Mouse (Mus musculus): ENCODE measurements around the gene Pak6. TPM values are rescaled to one million over a fixed set of nuclear protein-coding genes. Genes with fewer than 3 reads are reported as not detected.

Pak6 gene
- polyA plus RNA-seq, 1 experiment, result not detected

DNA sequence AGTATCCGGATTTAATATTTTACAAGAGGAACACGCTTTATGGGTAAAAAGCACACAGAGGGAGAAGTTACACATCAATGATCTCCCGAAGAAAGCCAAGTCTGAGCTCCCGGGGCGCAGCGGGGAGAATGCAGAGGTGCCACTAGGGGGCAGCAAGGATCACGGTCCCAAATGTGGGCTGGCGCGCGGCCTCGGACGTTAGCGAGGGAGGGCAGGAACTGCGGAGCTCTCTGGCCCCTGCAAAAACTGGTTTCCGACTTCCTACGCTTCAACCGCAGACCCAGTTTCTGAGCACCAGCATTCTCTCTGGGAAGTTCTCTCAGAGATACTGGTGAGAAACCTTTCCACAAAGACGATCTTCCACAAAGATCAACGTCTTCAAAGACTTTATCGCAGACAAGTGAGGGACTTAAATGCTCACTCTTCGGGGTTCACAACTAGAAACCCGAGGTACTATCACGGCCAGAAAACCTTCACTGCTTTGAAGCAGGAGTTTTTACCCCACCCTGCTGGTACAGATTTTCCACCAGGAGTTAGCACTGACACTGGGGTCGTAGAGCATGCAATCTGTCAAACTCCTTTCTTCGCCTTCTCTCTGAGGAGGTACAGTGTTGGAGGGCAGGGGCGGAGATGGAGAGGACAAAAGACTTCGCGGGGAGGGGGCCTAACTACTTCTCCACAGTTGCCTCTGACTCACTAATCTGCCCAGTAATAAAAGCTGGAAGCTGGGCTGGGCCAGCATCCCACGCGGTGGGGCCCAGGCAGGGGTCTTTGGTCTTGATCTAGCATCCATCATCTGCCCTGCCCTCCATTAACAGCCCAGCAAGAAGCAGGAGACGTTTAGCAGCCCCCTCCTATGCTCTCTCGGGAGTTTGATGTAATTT lies 37.3 kb downstream of the Pak6 start:
- Histone ChIP-seq H3K4me1 (ENCODE audit: control insufficient read depth, insufficient read depth, insufficient read length, low read length) (peaks cover 5% of the 10 kb centered on the region; the same call in 1 of the 2 replicates), H3K4me3 (ENCODE audit: insufficient read depth, low read depth, low read length) (peak overlapping the region; percentile 35), H3K27ac (replicated peaks; ENCODE audit: low read depth, low read length) (no peak overlapping the region)

DNA sequence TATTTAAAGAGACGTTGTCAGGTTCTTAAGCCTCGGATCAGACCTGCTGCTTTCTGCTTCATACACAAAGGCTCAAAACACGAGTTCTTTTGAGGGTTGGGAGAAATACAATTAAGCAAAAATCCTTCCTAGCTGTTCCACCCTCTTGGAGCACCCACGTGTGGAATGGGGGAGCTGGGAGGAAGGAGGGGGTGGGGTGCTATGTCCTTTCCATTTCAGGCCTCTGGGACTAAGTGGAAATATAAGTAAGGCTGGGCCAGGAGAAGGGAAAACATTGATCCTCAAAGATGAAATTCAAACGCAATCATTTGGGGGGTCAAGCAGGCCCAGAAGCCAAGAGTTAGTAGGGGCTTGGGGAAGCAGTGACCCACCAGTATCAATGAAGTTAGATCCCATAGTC lies 38.1 kb downstream of the Pak6 start:
- H3K27ac ChIP-seq (replicated peaks; ENCODE audit: low read depth, low read length), result no peak overlapping the region
- no peak overlapping the region for H3K4me3 ChIP-seq (ENCODE audit: insufficient read depth, low read depth, low read length)
- peaks cover 5% of the 10 kb centered on the region; the same call in 1 of the 2 replicates for H3K4me1 ChIP-seq (ENCODE audit: control insufficient read depth, insufficient read depth, insufficient read length, low read length)

DNA sequence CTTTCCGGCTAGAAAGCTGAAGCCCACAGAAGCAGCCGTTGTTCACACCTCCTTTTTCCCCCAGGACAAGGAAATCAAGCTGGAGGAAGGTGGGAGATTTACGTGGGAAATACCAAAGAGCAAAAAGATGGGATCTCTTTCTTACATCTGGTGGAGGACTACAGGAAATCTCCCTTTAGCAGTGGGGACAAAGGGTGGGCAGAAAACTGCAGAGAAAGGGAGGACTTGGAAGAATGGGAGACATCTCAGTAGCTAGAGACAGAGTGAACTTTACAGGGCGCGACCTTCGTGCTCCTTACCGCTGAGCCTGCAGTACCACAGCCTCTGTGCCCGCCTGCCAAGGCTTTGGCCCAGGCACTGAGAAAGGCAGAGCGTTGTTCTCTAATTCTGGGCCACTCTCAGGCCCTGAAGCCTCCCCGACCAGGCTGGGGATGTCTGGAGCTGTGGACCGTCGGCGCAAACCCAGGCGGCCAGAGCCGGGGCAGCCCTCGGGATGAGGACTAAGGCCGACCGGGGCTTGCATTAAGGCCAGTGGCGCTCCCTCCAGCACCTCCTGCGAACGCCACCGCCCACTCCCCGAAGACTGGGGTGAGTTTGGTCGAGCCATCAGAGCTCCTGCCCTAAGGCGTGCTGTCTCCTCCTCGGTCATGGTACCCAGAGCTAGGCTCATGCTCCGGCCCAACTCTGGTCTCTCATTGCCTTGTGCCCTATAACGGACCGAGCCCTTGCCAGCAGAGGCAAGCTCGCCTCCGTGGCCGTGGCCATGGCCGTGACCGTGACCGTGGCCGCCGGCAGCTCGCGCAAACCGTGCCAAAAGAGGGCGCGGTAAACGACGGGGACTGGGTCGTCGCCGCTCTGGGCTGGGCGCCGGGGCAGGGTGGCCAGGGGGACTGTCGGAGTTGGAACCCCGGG lies 39.1 kb downstream of the Pak6 start:
- peak overlapping the region; percentile 44 for H3K4me3 ChIP-seq (ENCODE audit: insufficient read depth, low read depth, low read length)
- peaks cover 5% of the 10 kb centered on the region; the same call in 1 of the 2 replicates for H3K4me1 ChIP-seq (ENCODE audit: control insufficient read depth, insufficient read depth, insufficient read length, low read length)
- no peak overlapping the region for H3K27ac ChIP-seq (replicated peaks; ENCODE audit: low read depth, low read length)

DNA sequence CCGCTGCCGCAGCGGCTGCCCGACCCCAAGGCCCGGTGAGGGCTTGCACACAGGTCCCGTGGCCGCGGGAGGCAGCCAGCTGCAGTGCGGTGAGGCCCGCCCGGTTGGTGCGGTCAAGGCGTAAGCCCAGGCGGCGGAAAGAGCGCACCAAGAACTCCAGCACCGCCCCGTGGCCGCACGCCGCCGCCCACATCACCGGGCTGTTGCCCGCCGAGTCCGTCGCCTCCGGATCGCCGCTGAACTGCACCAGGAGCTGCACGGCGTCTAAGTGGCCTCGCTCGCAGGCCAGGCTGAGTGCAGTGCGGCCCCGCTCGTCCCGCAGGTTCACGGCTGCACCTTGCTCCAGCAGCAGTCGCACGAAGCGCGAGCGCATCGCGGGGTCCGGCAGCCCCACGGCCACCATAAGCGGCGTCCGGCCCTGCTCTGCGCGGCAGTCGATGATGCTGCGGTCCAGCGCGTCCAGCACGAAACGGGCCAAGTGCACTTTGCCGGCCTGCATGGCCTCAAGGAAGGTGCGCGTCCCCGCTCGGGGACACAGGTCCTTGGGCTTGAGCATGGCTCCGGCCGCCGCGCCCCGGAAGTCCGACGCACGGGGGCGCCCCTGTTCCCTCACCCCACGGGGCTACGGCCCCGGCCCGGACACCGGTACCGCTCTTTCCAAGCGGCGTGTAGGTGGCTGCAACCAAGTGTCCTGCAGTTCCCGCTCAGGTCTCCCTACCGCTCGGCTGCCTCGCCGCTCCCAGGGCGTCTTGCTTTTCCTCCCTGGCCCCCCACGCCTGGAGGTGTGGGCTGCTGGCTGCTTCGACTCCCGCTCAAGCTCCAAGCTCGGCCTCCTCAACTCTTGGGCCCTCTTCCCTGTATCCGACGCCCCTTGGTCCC lies 40.0 kb downstream of the Pak6 start:
- Histone ChIP-seq H3K4me3 (ENCODE audit: insufficient read depth, low read depth, low read length) (peak overlapping the region; percentile 44), H3K4me1 (ENCODE audit: control insufficient read depth, insufficient read depth, insufficient read length, low read length) (peaks cover 4% of the 10 kb centered on the region; the same call in 1 of the 2 replicates), H3K27ac (replicated peaks; ENCODE audit: low read depth, low read length) (no peak overlapping the region)

DNA sequence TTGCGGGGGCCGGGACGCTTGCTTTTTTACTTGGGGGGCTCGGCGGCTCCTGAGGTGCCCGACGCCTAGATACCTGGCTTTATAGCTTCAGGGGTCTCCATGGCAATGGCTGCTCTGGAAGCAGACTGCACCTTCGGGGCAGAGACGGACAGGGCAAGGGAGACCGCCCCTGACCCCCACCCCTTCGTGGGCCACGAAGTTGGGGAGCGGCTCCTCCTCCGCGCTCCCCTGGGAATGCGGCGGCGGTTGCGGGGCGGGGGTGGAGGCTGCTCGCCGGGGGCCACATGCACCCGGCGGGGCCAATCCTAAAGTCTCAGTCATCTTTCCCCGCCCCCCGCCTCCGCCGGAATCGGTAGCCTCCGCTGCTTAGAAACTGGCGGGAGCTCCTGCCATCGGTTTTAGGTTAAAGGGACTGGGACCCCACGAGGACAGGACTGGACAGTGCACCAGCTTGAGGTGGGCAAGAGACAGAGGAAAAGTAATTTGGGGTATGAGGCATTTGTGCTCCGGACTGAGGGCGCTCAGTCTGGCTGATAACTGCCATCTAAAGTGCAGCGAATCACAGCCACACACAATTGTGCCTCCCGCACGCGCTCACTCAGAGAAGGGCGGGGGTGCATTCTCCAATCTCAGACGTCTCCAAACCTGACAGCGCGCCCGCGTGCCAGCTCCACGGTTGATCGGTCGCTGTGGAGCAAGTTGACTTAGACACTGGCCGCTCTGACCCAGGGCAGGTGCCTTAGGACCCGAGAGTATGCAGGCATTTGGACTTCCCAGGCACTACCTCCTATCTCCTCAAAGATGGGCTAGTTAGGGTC lies 41.0 kb downstream of the Pak6 start, which contains the start of gene Ankrd63:
Gene Ankrd63 (minus strand): TSS at position 51 of the 818 bp plus-strand sequence.
- Histone ChIP-seq H3K4me1 (ENCODE audit: control insufficient read depth, insufficient read depth, insufficient read length, low read length) (peaks cover 5% of the 10 kb centered on the region; the same call in 1 of the 2 replicates), H3K27ac (replicated peaks; ENCODE audit: low read depth, low read length) (no peak within 1 kb of the TSS), H3K4me3 (ENCODE audit: insufficient read depth, low read depth, low read length) (peak within 1 kb of the TSS; percentile 44)

DNA sequence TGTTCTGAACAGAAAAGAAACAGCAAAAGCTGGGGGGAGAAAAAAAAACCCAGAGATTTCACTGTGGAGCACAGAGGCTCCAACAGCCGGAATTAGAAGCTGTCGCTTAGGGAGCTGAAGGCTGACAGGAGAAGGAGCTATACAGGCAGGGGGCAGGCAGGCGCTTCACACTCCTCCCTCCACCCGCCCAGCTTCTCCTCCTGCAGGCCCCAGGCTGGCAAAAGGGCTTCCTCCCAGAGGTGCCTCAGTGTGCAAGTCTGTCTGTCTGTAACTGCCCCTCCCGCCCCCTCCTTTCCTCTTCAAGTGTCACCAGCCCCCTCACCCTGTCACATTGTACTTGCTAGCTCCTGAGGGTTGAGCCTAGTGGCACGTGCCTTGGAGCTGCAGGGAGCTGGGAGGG lies 43.3 kb downstream of the Pak6 start:
- H3K4me1 ChIP-seq (ENCODE audit: control insufficient read depth, insufficient read depth, insufficient read length, low read length), result peaks cover 8% of the 10 kb centered on the region; the same call in 1 of the 2 replicates
- H3K27ac ChIP-seq (replicated peaks; ENCODE audit: low read depth, low read length), result no peak overlapping the region
- H3K4me3 ChIP-seq (ENCODE audit: insufficient read depth, low read depth, low read length), result no peak overlapping the region

DNA sequence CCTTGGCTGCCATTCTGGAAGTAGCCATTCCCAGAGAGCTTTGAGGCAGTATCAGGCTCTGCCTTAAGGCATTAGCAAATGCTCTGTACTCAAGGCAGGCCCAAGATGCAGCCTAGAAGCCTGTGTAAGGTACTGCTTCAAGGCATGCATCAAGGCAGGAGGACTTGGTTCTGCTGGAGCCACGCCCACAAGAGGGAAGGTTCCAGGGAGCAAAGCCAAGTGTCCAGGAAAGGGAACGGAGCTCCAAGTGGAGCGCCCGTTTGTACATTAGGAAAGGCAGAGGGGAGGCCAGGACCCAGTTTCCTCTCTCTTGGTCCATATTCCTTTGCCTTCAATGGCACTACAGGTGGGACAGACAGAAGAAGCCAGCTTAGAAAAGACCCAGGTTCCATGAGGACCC lies 45.4 kb downstream of the Pak6 start:
- no peak overlapping the region for H3K27ac ChIP-seq (replicated peaks; ENCODE audit: low read depth, low read length)
- H3K4me1 ChIP-seq (ENCODE audit: control insufficient read depth, insufficient read depth, insufficient read length, low read length), result peaks cover 5% of the 10 kb centered on the region; the same call in 1 of the 2 replicates
- no peak overlapping the region for H3K4me3 ChIP-seq (ENCODE audit: insufficient read depth, low read depth, low read length)

DNA sequence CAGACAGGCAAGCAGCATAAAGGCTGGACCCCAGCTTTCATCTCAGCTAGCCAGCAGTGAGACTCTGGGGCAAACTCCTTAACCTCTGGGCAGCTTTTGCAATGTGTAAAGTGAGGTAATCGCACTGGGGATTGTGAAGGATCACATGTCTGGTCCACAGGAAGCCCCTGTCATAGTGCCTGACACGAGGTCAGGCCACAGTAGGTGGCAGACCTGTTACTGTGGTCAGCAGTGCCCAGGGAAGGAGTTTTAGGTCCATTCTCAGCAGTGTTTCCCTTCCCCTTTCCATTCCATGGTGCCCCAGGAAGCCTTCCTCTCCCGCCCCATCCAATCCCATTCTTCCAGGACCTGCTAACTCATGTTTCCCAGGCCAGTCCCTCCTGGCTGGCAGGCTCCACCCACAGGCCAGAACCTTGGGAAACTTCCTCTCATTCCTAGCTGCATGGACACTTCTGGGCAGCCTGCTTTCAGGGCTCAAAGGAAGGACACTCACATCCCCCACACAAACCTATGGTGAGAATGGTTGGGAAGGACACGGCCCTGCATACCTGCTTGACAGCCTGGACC lies 46.6 kb downstream of the Pak6 start:
- Histone ChIP-seq H3K27ac (replicated peaks; ENCODE audit: low read depth, low read length) (no peak overlapping the region), H3K4me1 (ENCODE audit: control insufficient read depth, insufficient read depth, insufficient read length, low read length) (peaks cover 5% of the 10 kb centered on the region; the same call in 1 of the 2 replicates), H3K4me3 (ENCODE audit: insufficient read depth, low read depth, low read length) (no peak overlapping the region)

DNA sequence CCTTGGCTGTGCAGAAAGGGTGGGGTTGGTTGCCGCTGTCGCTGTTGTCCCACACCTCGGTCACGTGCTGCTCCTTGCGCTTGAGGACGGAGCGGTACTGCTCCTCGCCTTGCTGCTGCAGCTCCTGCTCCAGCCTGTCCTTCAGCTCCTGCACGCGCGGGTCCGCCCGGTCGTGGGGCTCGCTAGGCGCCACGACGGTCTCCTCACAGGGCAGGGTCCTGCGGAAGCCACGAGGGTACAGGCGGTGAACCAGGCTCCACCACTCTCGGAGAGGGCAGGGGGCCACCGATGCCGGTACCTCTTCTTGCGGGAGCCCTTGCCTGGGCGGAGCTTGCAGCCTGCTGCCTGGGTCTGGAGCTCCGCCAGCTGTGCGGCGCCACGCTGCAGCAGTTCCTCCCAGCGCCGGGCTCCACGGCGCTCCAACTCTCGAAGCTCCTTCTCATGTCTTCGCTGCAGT lies 48.0 kb downstream of the Pak6 start:
- Histone ChIP-seq H3K27ac (replicated peaks; ENCODE audit: low read depth, low read length) (no peak overlapping the region), H3K4me3 (ENCODE audit: insufficient read depth, low read depth, low read length) (peak overlapping the region; percentile 21), H3K4me1 (ENCODE audit: control insufficient read depth, insufficient read depth, insufficient read length, low read length) (peaks cover 5% of the 10 kb centered on the region; the same call in 1 of the 2 replicates)

DNA sequence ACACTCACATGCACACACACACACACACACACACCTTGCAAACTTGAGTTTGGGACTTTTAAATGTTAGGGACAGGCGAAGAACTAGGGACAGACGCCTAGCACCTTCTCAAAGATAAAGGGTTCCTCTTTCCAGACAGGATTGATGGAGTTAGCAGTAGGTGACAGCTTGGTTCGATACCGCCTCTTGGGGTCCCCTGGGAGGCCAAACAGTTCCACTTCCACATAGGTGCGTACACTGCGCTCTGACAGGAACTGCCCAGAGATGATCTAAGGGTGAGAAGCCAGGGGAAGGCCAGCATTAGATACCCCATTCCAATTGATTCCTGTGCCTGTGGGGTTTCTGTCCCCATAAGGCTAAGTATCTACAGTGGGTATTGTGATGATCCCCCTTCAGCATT lies 50.5 kb downstream of the Pak6 start:
- Histone ChIP-seq H3K4me1 (ENCODE audit: control insufficient read depth, insufficient read depth, insufficient read length, low read length) (peaks cover 5% of the 10 kb centered on the region; the same call in 1 of the 2 replicates), H3K27ac (replicated peaks; ENCODE audit: low read depth, low read length) (no peak overlapping the region), H3K4me3 (ENCODE audit: insufficient read depth, low read depth, low read length) (no peak overlapping the region)

DNA sequence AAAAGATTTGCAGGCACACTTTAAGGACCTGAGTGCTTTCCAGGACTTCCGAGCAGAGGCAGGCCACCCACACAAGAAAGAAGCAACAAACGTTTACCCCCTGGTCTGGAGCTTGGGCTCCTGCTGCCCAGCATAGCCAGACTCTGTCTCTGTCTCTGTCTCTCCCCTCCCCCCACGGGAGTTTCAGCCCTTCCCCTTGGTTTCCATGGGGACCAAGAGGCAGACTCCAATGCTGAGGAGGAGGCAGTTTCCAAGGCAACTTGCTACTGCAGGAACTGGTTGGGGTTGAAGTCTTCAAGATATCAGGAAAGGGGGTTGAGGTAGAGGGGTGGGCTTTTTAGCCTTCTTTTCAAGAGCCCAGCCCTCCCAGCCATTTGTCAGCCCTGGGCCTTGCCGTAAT lies 51.1 kb downstream of the Pak6 start:
- no peak overlapping the region for H3K4me3 ChIP-seq (ENCODE audit: insufficient read depth, low read depth, low read length)
- no peak overlapping the region for H3K27ac ChIP-seq (replicated peaks; ENCODE audit: low read depth, low read length)
- peaks cover 3% of the 10 kb centered on the region; the same call in 1 of the 2 replicates for H3K4me1 ChIP-seq (ENCODE audit: control insufficient read depth, insufficient read depth, insufficient read length, low read length)

DNA sequence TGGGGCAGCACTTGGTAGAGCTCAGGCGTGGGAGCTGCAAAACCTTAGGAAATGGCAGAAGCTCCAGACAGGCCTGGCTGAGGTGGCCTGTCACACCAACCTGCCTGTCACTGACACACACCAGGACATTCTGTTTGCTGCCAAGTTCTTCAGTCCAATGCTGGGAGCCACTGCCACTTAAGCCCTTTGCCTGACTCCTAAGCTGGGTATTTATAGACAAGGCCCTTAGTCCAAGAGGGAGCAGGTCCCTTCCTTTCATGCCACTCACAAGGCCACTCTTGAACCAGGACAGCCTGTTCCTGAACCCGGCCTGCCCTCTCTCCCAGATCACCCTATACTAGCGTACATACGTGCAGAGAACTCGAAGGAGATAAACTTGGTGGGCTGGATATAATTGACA lies 53.6 kb downstream of the Pak6 start:
- H3K27ac ChIP-seq (replicated peaks; ENCODE audit: low read depth, low read length), result no peak overlapping the region
- no peak overlapping the region for H3K4me3 ChIP-seq (ENCODE audit: insufficient read depth, low read depth, low read length)
- H3K4me1 ChIP-seq (ENCODE audit: control insufficient read depth, insufficient read depth, insufficient read length, low read length), result no peaks in the 10 kb centered on the region

DNA sequence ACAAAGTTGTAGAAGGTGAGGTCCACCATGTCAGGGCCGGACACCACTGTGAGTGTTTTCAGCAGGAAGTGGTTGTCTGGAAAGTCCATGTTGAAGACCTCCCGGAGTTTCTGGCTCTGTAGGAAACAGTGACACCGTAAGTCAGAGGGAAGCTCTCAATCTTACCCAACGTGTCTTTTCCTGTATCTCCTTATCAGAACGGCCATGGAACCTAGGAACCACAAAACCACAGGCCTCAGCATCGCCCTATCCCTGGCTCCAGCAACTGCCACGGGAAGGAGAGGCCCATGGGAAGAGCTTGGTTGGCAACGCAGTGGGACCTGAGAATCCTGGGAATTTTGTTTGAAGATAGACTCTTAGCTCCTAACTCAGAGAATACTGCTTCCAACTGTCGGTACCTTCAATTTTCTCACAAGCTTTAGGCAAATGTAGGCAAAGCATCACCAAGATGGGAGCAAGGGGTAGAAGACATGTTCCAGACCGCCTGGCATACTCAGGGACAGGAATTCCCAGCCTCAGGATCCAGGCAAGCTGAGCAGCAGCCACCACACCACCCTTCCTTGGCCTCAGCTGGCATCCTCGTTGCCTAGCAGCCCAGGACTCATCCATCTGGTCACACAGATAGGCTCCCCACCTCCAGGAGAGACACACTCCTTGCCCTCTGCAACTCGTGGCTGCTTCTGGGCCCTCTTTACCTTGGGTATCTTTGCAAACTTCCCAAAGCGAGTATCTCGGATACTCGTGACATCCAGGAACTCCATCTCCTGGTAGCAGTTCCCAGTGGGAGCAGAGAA lies 60.8 kb downstream of the Pak6 start:
- Histone ChIP-seq H3K4me3 (ENCODE audit: insufficient read depth, low read depth, low read length) (no peak overlapping the region), H3K4me1 (ENCODE audit: control insufficient read depth, insufficient read depth, insufficient read length, low read length) (no peaks in the 10 kb centered on the region), H3K27ac (replicated peaks; ENCODE audit: low read depth, low read length) (no peak overlapping the region)
